Mouse (Mus musculus) hindbrain, embryonic 16.5 days (tissue): ENCODE results near the gene Shc2. TPM values are rescaled to one million over a fixed set of nuclear protein-coding genes. Genes with fewer than 3 reads are reported as not detected.

Source experiments
- ATAC-seq: fragments of 200-750 bp; cut with Nextera tagmentation; 2 replicates; pipeline ENCODE4 v1.8.0; 2017; ENCODE audit warnings: moderate TSS enrichment, moderate library complexity
- H3K27ac ChIP-seq: fragments of 300-500 bp; sonication (generic); 2 replicates; pipeline ENCODE4 v1.5.1; 2014; ENCODE audit warnings: low read depth, mild to moderate bottlenecking, control low read depth, low read length, moderate library complexity
- H3K27me3 ChIP-seq: fragments of 300-500 bp; sonication (generic); replicated peaks from 2 replicates; pipeline ENCODE4 v1.6.1; 2014; ENCODE audit warnings: low read length; ENCODE audit not compliant: control insufficient read depth, insufficient read depth
- H3K36me3 ChIP-seq: fragments of 300-500 bp; sonication (generic); 2 replicates; pipeline ENCODE4 v1.6.1; 2014; ENCODE audit warnings: mild to moderate bottlenecking, low read length, moderate library complexity, mixed read lengths; ENCODE audit not compliant: control insufficient read depth, insufficient read depth
- H3K4me1 ChIP-seq: fragments of 300-500 bp; sonication (generic); 2 replicates; pipeline ENCODE4 v1.6.1; 2014; ENCODE audit warnings: low read depth, low read length; ENCODE audit not compliant: control insufficient read depth, insufficient read depth
- H3K4me2 ChIP-seq: fragments of 300-500 bp; sonication (generic); 2 replicates; pipeline ENCODE4 v1.6.1; 2014; ENCODE audit warnings: mild to moderate bottlenecking, low read length, control low read depth, moderate library complexity
- H3K4me3 ChIP-seq: fragments of 300-500 bp; sonication (generic); 2 replicates; pipeline ENCODE4 v1.5.1; 2014; ENCODE audit warnings: mild to moderate bottlenecking, low read length, control low read depth, moderate library complexity
- H3K9ac ChIP-seq: fragments of 300-500 bp; sonication (generic); 2 replicates; pipeline ENCODE4 v1.6.1; 2014; ENCODE audit warnings: low read depth, mild to moderate bottlenecking, control low read depth, low read length, moderate library complexity
- H3K9me3 ChIP-seq: fragments of 300-500 bp; sonication (generic); 2 replicates; pipeline ENCODE4 v1.6.1; 2014; ENCODE audit warnings: mild to moderate bottlenecking, low read length, moderate library complexity; ENCODE audit not compliant: control insufficient read depth
- WGBS: fragments of 180-500 bp; shearing (Covaris S2); extraction: QIAGEN DNeasy Blood & Tissue Kit; methylation state at CpG from one replicate; pipeline ENCODE4 v1.1.7; 2014; 5-methylcytosine and 5-hydroxymethylcytosine counted together
- polyA plus RNA-seq: library from polyadenylated mRNA; unstranded; fragments of >200 nt; fragmentation: Nextera tagmentation; extraction: Ambion mirVana; gene quantifications from 2 replicates; pipeline ENCODE4 v1.2.1, GENCODE M21; 2015

The Shc2 gene
- polyA plus RNA-seq, 1 experiment from 2014 or later = 13.7 TPM

- H3K27me3 ChIP-seq = peaks cover 8% of the 10 kb centered on the region
- ATAC-seq = no peak
- H3K4me1 ChIP-seq = peaks cover 19% of the 10 kb centered on the region
- H3K27ac ChIP-seq = no peak overlapping the region
- H3K4me3 ChIP-seq = no peak overlapping the region
- no peaks in the 10 kb centered on the region for H3K9me3 ChIP-seq
- WGBS = 33% methylated on average over 2 of the region's 2 CpGs
- no peak overlapping the region for H3K4me2 ChIP-seq
- H3K9ac ChIP-seq = no peak overlapping the region
- no peaks in the 10 kb centered on the region for H3K36me3 ChIP-seq
Measured at GRCm38 (mm10) chr10:79607892-79608291, 29.8 kb downstream of the Shc2 start.

DNA sequence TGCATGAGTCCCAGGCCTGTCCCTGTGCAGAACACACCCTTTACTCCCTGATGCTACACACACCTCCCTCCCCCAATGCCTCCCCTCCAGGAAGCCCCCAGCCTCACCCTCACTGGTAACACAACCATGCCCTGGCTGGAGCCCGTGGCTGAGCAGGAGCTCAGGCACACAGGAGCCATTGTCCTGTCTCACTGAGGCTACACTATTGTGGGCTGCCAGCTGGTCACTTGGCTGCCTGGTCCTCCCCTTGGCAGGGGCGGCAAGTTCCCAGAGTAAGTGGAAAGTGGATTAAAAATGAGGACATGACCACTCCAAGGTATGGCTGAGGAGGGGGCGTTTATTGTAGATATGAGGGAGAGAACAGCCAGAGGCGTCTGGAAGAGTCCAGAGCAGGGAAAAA lies 31.2 kb downstream of the Shc2 start:
- H3K4me1 ChIP-seq = peaks cover 6% of the 10 kb centered on the region; the same call in 1 of the 2 replicates
- no peaks in the 10 kb centered on the region for H3K9me3 ChIP-seq
- no peak overlapping the region for H3K27ac ChIP-seq
- no peak overlapping the region for H3K4me3 ChIP-seq
- peak; percentile 55 for ATAC-seq
- H3K27me3 ChIP-seq = no peaks in the 10 kb centered on the region
- H3K9ac ChIP-seq = no peak overlapping the region
- WGBS = 49% methylated on average over 4 of the region's 4 CpGs
- no peaks in the 10 kb centered on the region for H3K36me3 ChIP-seq
- no peak overlapping the region for H3K4me2 ChIP-seq

DNA sequence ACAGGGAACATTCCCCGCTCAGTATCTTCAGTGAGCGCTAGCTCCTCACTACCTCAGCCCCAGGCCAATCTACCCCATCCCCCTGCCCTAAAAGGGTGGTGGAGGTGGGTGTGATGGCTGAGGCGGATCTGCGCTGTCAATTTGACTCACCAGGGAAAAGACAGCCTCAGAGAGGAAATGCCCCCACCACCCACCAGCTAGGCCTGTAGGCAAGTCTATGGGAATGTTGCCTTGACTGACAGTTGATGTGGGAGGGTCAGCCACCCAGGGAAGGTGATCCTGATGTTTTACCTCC lies 39.8 kb downstream of the Shc2 start:
- ATAC-seq = no peak
- 79% methylated on average over 4 of the region's 4 CpGs for WGBS

DNA sequence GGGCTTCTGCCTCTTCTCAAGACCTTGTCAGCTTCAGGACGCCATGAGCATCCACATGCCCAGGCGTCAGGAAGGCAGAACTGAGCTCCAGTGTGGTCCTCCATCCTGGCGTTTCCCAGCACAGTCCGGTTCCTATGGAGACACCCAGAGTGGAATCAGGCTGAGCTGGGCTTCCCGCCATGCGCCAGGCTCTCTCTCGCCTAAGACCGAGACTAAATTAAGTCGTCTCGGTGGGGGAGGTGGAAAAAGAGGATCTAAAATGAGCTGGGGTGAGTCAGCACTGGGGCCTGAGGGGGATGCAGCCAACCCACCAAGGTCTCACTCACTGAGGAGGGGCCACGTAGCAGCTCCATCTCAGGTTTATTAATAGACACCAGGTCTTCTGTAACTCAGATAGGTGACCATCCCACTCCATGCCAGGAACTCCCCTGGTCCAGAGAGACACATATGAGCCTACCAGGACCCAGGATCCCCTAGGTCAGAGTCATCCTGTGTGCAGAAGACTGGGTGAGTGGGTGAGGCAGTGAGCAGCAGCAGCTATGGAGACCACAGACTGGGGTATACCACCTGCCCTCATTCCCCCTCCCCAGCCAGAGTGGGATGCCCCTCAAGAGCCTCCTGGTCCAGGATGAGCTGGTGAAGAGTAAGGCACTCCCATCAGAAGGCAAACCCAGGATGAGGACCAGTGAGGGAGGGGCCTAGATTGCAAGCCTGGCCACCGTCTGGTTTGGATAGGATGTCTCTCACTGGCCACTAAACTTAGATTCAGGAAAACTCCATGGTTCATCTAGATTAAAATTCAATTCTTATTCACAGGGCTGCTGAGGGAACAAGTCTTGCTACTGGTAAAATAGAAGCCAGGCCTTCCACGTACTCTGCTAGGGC lies 40.4 kb downstream of the Shc2 start:
- H3K4me3 ChIP-seq = no peak overlapping the region
- 0 out of 2 replicates have a peak, but pooled peaks have one; percentile 40 for ATAC-seq
- H3K9ac ChIP-seq = no peak overlapping the region
- no peaks in the 10 kb centered on the region for H3K4me1 ChIP-seq
- H3K27me3 ChIP-seq = peaks cover 3% of the 10 kb centered on the region
- no peak overlapping the region for H3K27ac ChIP-seq
- no peaks in the 10 kb centered on the region; the same call in 1 of the 2 replicates for H3K9me3 ChIP-seq
- no peak overlapping the region for H3K4me2 ChIP-seq
- WGBS = 37% methylated on average over 13 of the region's 13 CpGs
- H3K36me3 ChIP-seq = no peaks in the 10 kb centered on the region

More for the DNA sequence above, 39.8 kb downstream of the Shc2 start:
- Histone ChIP-seq H3K9me3 (no peaks in the 10 kb centered on the region), H3K9ac (no peak overlapping the region), H3K4me2 (no peak overlapping the region), H3K27me3 (peaks cover 3% of the 10 kb centered on the region), H3K36me3 (no peaks in the 10 kb centered on the region), H3K4me1 (no peaks in the 10 kb centered on the region), H3K4me3 (no peak overlapping the region), H3K27ac (no peak overlapping the region)

DNA sequence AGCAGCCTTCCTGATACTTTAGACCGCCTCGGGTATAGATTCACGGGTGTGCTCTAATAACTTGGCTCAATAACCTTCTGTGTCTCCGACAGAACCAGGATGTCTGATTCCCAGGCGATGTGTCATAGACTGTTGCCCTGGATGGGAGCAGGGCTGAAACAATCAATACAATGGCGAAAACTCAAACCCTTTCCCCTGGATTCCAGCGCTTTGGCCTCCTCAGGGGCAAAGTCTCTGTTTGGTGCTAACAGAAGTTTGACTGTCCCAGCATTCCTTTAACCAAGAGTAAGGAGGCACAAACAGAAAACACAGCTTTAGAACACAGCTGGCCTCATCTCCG lies 42.2 kb downstream of the Shc2 start:
- H3K9me3 ChIP-seq = no peaks in the 10 kb centered on the region; the same call in 1 of the 2 replicates
- peak; percentile 28; the same call in 1 of the 2 replicates for ATAC-seq
- no peak overlapping the region for H3K4me3 ChIP-seq
- H3K36me3 ChIP-seq = no peaks in the 10 kb centered on the region
- H3K4me2 ChIP-seq = no peak overlapping the region
- H3K27ac ChIP-seq = no peak overlapping the region
- H3K9ac ChIP-seq = no peak overlapping the region
- H3K4me1 ChIP-seq = no peaks in the 10 kb centered on the region
- H3K27me3 ChIP-seq = peaks cover 3% of the 10 kb centered on the region
- 59% methylated on average over 8 of the region's 8 CpGs for WGBS

- H3K4me3 ChIP-seq = no peak overlapping the region
- peaks cover 3% of the 10 kb centered on the region for H3K27me3 ChIP-seq
- no peak overlapping the region for H3K27ac ChIP-seq
- 13% methylated on average over 17 of the region's 17 CpGs for WGBS
- H3K9ac ChIP-seq = peak overlapping the region; percentile 8; the same call in 1 of the 2 replicates
- H3K4me2 ChIP-seq = peak overlapping the region; percentile 42
- no peaks in the 10 kb centered on the region for H3K36me3 ChIP-seq
- peak; percentile 95 for ATAC-seq
- no peaks in the 10 kb centered on the region; the same call in 1 of the 2 replicates for H3K9me3 ChIP-seq
- H3K4me1 ChIP-seq = no peaks in the 10 kb centered on the region
Measured at GRCm38 (mm10) chr10:79594872-79595589, 42.7 kb downstream of the Shc2 start.

GRCm38 (mm10) chr10:79594111-79594510 lies 43.6 kb downstream of the Shc2 start:
- Histone ChIP-seq H3K27me3 (peaks cover 3% of the 10 kb centered on the region), H3K9me3 (no peaks in the 10 kb centered on the region; the same call in 1 of the 2 replicates), H3K36me3 (no peaks in the 10 kb centered on the region), H3K4me2 (no peak overlapping the region), H3K9ac (no peak overlapping the region), H3K4me3 (no peak overlapping the region), H3K4me1 (no peaks in the 10 kb centered on the region), H3K27ac (no peak overlapping the region)
- ATAC-seq = no peak
- 65% methylated on average over 6 of the region's 6 CpGs for WGBS

DNA sequence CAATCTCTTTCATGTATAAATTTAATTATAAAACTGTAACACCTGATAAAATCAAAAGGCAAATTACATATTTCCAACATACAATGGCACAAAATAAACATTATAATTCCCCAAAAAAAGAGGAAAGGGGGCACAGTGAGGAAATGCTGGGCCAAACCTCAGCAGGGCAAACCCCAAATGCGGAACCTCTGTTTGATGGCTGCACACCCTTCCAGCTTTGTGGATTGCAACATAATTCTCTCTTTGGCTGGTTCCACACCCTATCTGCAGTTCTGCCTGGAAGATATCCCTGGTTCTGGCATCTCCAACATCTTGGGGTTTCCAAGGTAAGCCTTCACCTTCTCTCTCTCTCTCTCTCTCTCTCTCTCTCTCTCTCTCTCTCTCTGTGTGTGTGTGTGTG lies 47.0 kb downstream of the Shc2 start:
- 92% methylated on average over 1 of the region's 1 CpGs for WGBS
- ATAC-seq = no peak

GRCm38 (mm10) chr10:79587752-79588126 lies 50.0 kb downstream of the Shc2 start:
- Histone ChIP-seq H3K27me3 (no peaks in the 10 kb centered on the region), H3K9me3 (no peaks in the 10 kb centered on the region; the same call in 1 of the 2 replicates), H3K9ac (no peak overlapping the region), H3K27ac (no peak overlapping the region), H3K4me2 (no peak overlapping the region), H3K4me3 (no peak overlapping the region), H3K36me3 (no peaks in the 10 kb centered on the region), H3K4me1 (no peaks in the 10 kb centered on the region)
- ATAC-seq = no peak
- WGBS = 71% methylated on average over 4 of the region's 4 CpGs

More for the DNA sequence above, 47.0 kb downstream of the Shc2 start:
- Histone ChIP-seq H3K9me3 (no peaks in the 10 kb centered on the region; the same call in 1 of the 2 replicates), H3K27ac (no peak overlapping the region), H3K4me1 (no peaks in the 10 kb centered on the region), H3K4me2 (no peak overlapping the region), H3K27me3 (peaks cover 3% of the 10 kb centered on the region), H3K4me3 (no peak overlapping the region), H3K36me3 (no peaks in the 10 kb centered on the region), H3K9ac (no peak overlapping the region)
